Mouse (Mus musculus): Measurements from ENCODE around the gene Efcab14. TPM values are rescaled to one million over a fixed set of nuclear protein-coding genes. Genes with fewer than 3 reads are reported as not detected.

Efcab14 gene
- polyA plus RNA-seq, 1 experiment from 2014 or later: 32.9 TPM

Other genes with a start within 250 kb of the Efcab14 start
- not detected in 2 replicates for gene Cyp4a14, start 241.6 kb upstream of the Efcab14 start, polyA plus RNA-seq (2016; fragmentation: Nextera tagmentation; extraction: Ambion mirVana)
- gene Cyp4a10, start 219.5 kb upstream of the Efcab14 start, polyA plus RNA-seq (2016; fragmentation: Nextera tagmentation; extraction: Ambion mirVana): not detected in 2 replicates
- gene Cyp4a31, start 174.1 kb upstream of the Efcab14 start, polyA plus RNA-seq (2016; fragmentation: Nextera tagmentation; extraction: Ambion mirVana): not detected in 2 replicates
- not detected in 2 replicates for gene Cyp4a32, start 136.8 kb upstream of the Efcab14 start, polyA plus RNA-seq (2016; fragmentation: Nextera tagmentation; extraction: Ambion mirVana)
- gene Cyp4b1, start 90.0 kb upstream of the Efcab14 start, polyA plus RNA-seq (2016; fragmentation: Nextera tagmentation; extraction: Ambion mirVana): not detected in 2 replicates
- gene Tex38, start 43.3 kb downstream of the Efcab14 start, polyA plus RNA-seq (2016; fragmentation: Nextera tagmentation; extraction: Ambion mirVana): 0.25 and 0.41 TPM in 2 replicates
- 45.8 and 56.3 TPM in 2 replicates for gene Atpaf1, start 47.1 kb downstream of the Efcab14 start, polyA plus RNA-seq (2016; fragmentation: Nextera tagmentation; extraction: Ambion mirVana)
- gene Mob3c, start 90.3 kb downstream of the Efcab14 start, polyA plus RNA-seq (2016; fragmentation: Nextera tagmentation; extraction: Ambion mirVana): 2.7 and 3.9 TPM in 2 replicates
- 26.5 and 26.8 TPM in 2 replicates for gene Mknk1, start 101.5 kb downstream of the Efcab14 start, polyA plus RNA-seq (2016; fragmentation: Nextera tagmentation; extraction: Ambion mirVana)
- gene Kncn, start 146.7 kb downstream of the Efcab14 start, polyA plus RNA-seq (2016; fragmentation: Nextera tagmentation; extraction: Ambion mirVana): not detected in 2 replicates
- 0.16 TPM in 1 of 2 replicates, not detected in the other for gene 6430628N08Rik, start 152.9 kb downstream of the Efcab14 start, polyA plus RNA-seq (2016; fragmentation: Nextera tagmentation; extraction: Ambion mirVana)
- 1.7 and 2.3 TPM in 2 replicates for gene Dmbx1, start 202.2 kb downstream of the Efcab14 start, polyA plus RNA-seq (2016; fragmentation: Nextera tagmentation; extraction: Ambion mirVana)

Data from forebrain, embryonic 10.5 days (tissue).